Mouse (Mus musculus) heart, embryonic 16.5 days (tissue): ENCODE measurements at regions not wholly inside any gene's neighbourhood (a gene's known extent, or its start where the extent isn't known, plus 50 kb on each side); places are given as distances from the start of the nearest gene placed in this dataset.
A peak's percentile ranks its signal among the peaks of the same experiment; 100 is the strongest.

Source experiments
- ATAC-seq: fragments of 200-750 bp; cut with Nextera tagmentation; replicated peaks from 2 replicates; pipeline ENCODE4 v1.8.0; 2017; ENCODE audit warnings: moderate number of reproducible peaks; ENCODE audit not compliant: insufficient read depth, low FRiP score; ENCODE audit errors: extremely low read depth
- H3K27ac ChIP-seq: fragments of 300-500 bp; sonication (generic); 2 replicates; pipeline ENCODE4 v1.5.1; 2014; ENCODE audit warnings: mild to moderate bottlenecking, low read length, control low read depth, moderate library complexity
- H3K27me3 ChIP-seq: fragments of 300-500 bp; sonication (generic); 2 replicates; pipeline ENCODE4 v1.6.1; 2014; ENCODE audit warnings: low read length, mixed read lengths; ENCODE audit not compliant: control insufficient read depth, insufficient read depth
- H3K36me3 ChIP-seq: fragments of 300-500 bp; sonication (generic); 2 replicates; pipeline ENCODE4 v1.6.1; 2014; ENCODE audit not compliant: control insufficient read depth, insufficient read depth
- H3K4me1 ChIP-seq: fragments of 300-500 bp; sonication (generic); 2 replicates; pipeline ENCODE4 v1.6.1; 2014; ENCODE audit warnings: low read length, mixed read lengths; ENCODE audit not compliant: control insufficient read depth, insufficient read depth
- H3K4me2 ChIP-seq: fragments of 300-500 bp; sonication (generic); 2 replicates; pipeline ENCODE4 v1.6.1; 2014; ENCODE audit warnings: low read depth, mild to moderate bottlenecking, control low read depth, low read length
- H3K4me3 ChIP-seq: fragments of 300-500 bp; sonication (generic); 2 replicates; pipeline ENCODE4 v1.5.1; 2014; ENCODE audit warnings: mild to moderate bottlenecking, control low read depth, low read length
- H3K9ac ChIP-seq: fragments of 300-500 bp; sonication (generic); 2 replicates; pipeline ENCODE4 v1.6.1; 2014; ENCODE audit warnings: low read length, control low read depth
- H3K9me3 ChIP-seq: fragments of 300-500 bp; sonication (generic); replicated peaks from 2 replicates; pipeline ENCODE4 v1.6.1; 2016; ENCODE audit warnings: low read length; ENCODE audit not compliant: control insufficient read depth
- WGBS: fragments of 180-500 bp; shearing (Covaris S2); extraction: QIAGEN DNeasy Blood & Tissue Kit; methylation state at CpG from one replicate; pipeline ENCODE4 v1.1.7; 2014; 5-methylcytosine and 5-hydroxymethylcytosine counted together

DNA sequence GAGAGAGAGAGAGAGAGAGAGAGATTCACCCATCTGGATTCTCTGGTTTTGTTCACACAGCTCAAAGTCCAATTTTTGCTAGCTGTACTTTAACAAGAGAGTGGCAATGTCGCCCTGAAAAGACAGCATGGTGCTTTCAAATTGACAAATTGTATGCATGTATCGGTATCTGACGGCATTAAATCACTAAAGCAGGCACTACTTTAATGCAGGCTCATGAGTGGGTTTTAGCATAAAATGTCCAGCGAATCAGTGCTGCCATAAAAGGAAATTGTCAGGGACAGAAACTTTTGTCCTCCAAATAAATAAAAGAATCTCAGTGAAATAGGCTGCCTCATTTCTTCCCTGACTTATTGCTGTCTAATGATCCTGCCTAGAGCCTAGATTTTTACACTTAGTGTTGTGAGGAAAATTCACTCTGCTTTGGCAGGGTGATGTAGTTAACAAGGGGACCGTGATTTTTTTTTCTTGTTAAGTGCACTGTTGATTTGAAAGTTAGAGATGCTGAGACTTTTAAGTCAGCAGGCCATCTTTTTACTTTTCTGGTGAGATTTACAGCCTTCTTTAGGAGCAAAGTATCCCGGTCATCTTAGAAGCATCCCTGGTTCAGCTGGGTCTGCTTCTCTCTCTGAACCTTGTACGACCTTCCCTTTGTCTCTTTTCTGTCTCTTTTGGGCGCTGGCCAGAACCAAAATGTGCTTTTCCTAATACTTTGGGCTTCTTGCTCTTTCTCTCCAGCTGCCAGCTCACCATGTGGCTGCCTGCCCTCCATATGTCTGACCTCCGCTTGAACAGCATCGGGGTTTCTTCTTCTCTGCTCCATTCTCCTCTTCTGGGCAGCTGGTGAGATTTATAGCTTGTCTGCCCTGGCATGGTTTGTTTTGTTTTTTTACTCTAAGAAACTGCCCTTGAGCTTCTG, 212.5 kb downstream of the Gxylt1 start:
- Histone ChIP-seq H3K4me2 (no peak overlapping the region), H3K9ac (no peak overlapping the region), H3K27me3 (no peaks in the 10 kb centered on the region), H3K4me3 (no peak overlapping the region), H3K4me1 (no peaks in the 10 kb centered on the region), H3K36me3 (no peaks in the 10 kb centered on the region), H3K9me3 (no peaks in the 10 kb centered on the region; the same call in 1 of the 2 replicates), H3K27ac (no peak overlapping the region)
- ATAC-seq: no peak
- 76% methylated on average over 10 of the region's 10 CpGs for WGBS

- Histone ChIP-seq H3K4me2 (no peak overlapping the region), H3K9me3 (no peaks in the 10 kb centered on the region), H3K36me3 (no peaks in the 10 kb centered on the region), H3K4me3 (no peak overlapping the region), H3K9ac (no peak overlapping the region), H3K27me3 (no peaks in the 10 kb centered on the region), H3K27ac (no peak overlapping the region), H3K4me1 (no peaks in the 10 kb centered on the region)
- WGBS: 68% methylated on average over 3 of the region's 3 CpGs
- ATAC-seq: no peak
These were observed 221.5 kb downstream of the Gxylt1 start for GRCm38 (mm10) chr15:93053471-93053870.

DNA sequence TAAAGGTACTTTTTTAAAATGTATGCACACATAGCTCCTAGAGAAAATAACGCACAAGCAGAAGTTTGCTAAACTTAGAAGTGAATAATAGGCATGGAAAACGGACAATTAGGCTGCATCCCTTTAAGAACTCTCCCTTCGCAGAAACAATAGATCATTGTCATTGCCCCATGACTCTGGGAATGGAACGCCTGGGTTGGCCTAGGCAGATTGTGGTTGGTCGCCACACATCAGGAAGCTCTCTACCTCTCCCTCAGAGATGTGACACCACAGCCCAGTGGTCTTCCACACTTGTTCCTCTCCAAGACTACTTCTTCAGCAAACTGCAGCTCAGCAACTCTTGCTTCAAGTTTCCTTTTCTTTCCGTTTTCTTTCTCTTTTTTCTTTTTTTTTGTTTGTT, 247.8 kb downstream of the Gxylt1 start:
- H3K4me3 ChIP-seq: no peak overlapping the region
- no peaks in the 10 kb centered on the region for H3K36me3 ChIP-seq
- no peaks in the 10 kb centered on the region for H3K27me3 ChIP-seq
- 47% methylated on average over 6 of the region's 6 CpGs for WGBS
- ATAC-seq: no peak
- H3K4me2 ChIP-seq: no peak overlapping the region
- H3K27ac ChIP-seq: no peak overlapping the region
- H3K4me1 ChIP-seq: no peaks in the 10 kb centered on the region
- H3K9me3 ChIP-seq: no peaks in the 10 kb centered on the region
- H3K9ac ChIP-seq: no peak overlapping the region

- no peak overlapping the region for H3K27ac ChIP-seq
- whole genome bisulfite sequencing: 40% methylated on average over 11 of the region's 11 CpGs
These were observed 248.4 kb downstream of the Gxylt1 start for GRCm38 (mm10) chr15:93026456-93027078.

GRCm38 (mm10) chr15:93025791-93026190, 249.2 kb downstream of the Gxylt1 start:
- 30% methylated on average over 9 of the region's 9 CpGs for WGBS
- ATAC-seq: no peak

More at GRCm38 (mm10) chr15:93026456-93027078, 248.4 kb downstream of the Gxylt1 start:
- Histone ChIP-seq H3K9me3 (no peaks in the 10 kb centered on the region), H3K4me1 (no peaks in the 10 kb centered on the region), H3K9ac (no peak overlapping the region), H3K27me3 (no peaks in the 10 kb centered on the region), H3K4me3 (no peak overlapping the region), H3K36me3 (no peaks in the 10 kb centered on the region), H3K4me2 (peak overlapping the region; percentile 6; the same call in 1 of the 2 replicates)
- no peak for ATAC-seq

DNA sequence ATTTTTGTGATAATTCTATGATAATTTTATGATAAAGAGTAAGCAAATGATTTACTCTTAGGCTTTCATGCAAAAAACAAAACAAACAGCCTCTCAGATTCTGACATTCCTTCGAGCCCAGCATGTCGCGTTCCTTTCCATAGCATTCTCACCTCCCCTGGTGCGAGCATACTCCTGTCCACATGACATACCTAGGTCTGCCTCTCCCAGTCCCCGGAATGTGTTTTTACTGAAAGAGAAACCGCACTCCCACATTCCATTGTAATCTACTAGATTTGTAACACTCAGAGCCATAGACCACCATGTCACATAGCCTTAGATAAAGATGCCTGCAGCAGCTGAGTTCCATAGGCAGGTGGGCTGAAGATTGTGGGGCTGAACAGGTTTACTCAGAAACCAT, 250.8 kb downstream of the Gxylt1 start:
- Histone ChIP-seq H3K9me3 (no peaks in the 10 kb centered on the region), H3K9ac (no peak overlapping the region), H3K4me1 (no peaks in the 10 kb centered on the region), H3K27ac (no peak overlapping the region), H3K4me3 (no peak overlapping the region), H3K4me2 (no peak overlapping the region), H3K27me3 (no peaks in the 10 kb centered on the region), H3K36me3 (no peaks in the 10 kb centered on the region)
- whole genome bisulfite sequencing: 30% methylated on average over 6 of the region's 6 CpGs
- no peak for ATAC-seq

More at GRCm38 (mm10) chr15:93025791-93026190, 249.2 kb downstream of the Gxylt1 start:
- H3K4me1 ChIP-seq: no peaks in the 10 kb centered on the region
- H3K9ac ChIP-seq: no peak overlapping the region
- H3K36me3 ChIP-seq: no peaks in the 10 kb centered on the region
- no peak overlapping the region for H3K4me3 ChIP-seq
- H3K4me2 ChIP-seq: no peak overlapping the region
- no peaks in the 10 kb centered on the region for H3K9me3 ChIP-seq
- no peaks in the 10 kb centered on the region for H3K27me3 ChIP-seq
- H3K27ac ChIP-seq: no peak overlapping the region

GRCm38 (mm10) chr15:93011166-93011565, 263.8 kb downstream of the Gxylt1 start:
- no peak overlapping the region for H3K4me3 ChIP-seq
- no peaks in the 10 kb centered on the region for H3K36me3 ChIP-seq
- no peak for ATAC-seq
- H3K4me1 ChIP-seq: peaks cover 3% of the 10 kb centered on the region
- H3K27me3 ChIP-seq: no peaks in the 10 kb centered on the region
- no peak overlapping the region for H3K9ac ChIP-seq
- H3K27ac ChIP-seq: no peak overlapping the region
- no peaks in the 10 kb centered on the region for H3K9me3 ChIP-seq
- H3K4me2 ChIP-seq: no peak overlapping the region
- 81% methylated on average over 5 of the region's 5 CpGs for WGBS

DNA sequence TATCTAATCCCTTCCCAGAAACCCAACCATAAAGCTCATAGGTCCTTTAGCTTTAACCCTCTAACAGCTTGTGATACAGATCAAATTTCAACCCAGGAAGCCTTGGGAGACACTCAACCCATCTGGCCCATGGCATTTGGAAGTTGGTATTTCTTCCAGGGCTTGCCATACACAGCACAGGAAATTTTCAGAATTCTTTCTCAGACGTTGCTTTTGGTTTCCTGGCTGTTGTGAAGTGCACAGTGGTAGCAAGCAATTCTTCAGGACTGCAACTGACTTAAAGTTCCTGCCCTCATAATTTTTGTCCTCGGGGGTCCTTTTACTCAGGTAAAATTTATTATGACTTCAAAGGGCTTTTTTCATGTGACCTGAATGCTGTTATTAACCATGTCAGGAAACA, 264.4 kb downstream of the Gxylt1 start:
- Histone ChIP-seq H3K4me2 (no peak overlapping the region), H3K9ac (no peak overlapping the region), H3K27me3 (no peaks in the 10 kb centered on the region), H3K4me1 (peaks cover 8% of the 10 kb centered on the region), H3K9me3 (no peaks in the 10 kb centered on the region), H3K36me3 (no peaks in the 10 kb centered on the region), H3K27ac (no peak overlapping the region), H3K4me3 (no peak overlapping the region)
- 21% methylated on average over 2 of the region's 2 CpGs for WGBS
- no peak for ATAC-seq

DNA sequence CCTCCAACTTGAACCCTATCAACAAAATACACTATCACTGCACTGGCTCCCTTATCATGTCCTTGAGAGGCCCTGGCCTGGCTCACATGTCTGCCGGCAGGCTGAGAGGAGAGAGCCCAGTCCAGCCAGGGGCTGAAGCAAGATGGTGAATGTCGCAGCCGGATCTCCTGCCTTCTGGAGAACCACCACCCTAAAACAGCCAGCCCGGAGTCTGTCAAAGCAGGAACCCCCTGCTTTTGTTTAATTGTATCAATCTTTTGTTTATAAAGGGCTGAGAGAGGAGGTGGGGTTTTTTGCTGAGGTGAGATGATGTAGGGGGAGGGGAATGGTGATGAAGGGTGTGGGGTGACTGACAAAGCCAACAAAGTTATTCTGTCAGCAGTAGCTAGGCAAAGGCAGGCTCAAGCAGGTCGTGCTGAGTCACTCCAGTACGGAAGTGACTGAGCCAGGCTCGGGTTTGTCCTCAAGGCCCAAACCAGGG, 269.2 kb downstream of the Gxylt1 start:
- H3K9ac ChIP-seq: no peak overlapping the region
- H3K36me3 ChIP-seq: no peaks in the 10 kb centered on the region
- H3K4me3 ChIP-seq: no peak overlapping the region
- no peaks in the 10 kb centered on the region for H3K9me3 ChIP-seq
- no peaks in the 10 kb centered on the region for H3K27me3 ChIP-seq
- WGBS: 11% methylated on average over 7 of the region's 7 CpGs
- peaks cover 27% of the 10 kb centered on the region for H3K4me1 ChIP-seq
- peak; percentile 89 for ATAC-seq
- peak overlapping the region; percentile 12 for H3K4me2 ChIP-seq
- peak overlapping the region; percentile 80 for H3K27ac ChIP-seq
